Mouse (Mus musculus): Measurements from ENCODE around the gene Myo18b. TPM values are rescaled to one million over a fixed set of nuclear protein-coding genes. Genes with fewer than 3 reads are reported as not detected.

Gene Myo18b
- polyA plus RNA-seq, 1 experiment = not detected

GRCm38 (mm10) chr5:112687100-112687818 is 208.9 kb downstream of the Myo18b start:
- Histone ChIP-seq H3ac (ENCODE audit: control insufficient read depth, insufficient read length, low read depth) (no peak overlapping the region), H3K4me3 (ENCODE audit: insufficient read depth, poor library complexity, severe bottlenecking) (no peak overlapping the region), H3K36me3 (ENCODE audit: control insufficient read depth, insufficient read depth) (no peaks in the 10 kb centered on the region), H3K27me3 (ENCODE audit: control insufficient read depth, insufficient read depth, insufficient read length) (no peaks in the 10 kb centered on the region), H3K79me3 (ENCODE audit: low read depth) (no peaks in the 10 kb centered on the region), H3K79me2 (ENCODE audit: control insufficient read depth, insufficient read depth) (no peaks in the 10 kb centered on the region)
- TF ChIP-seq MYOG (IDR thresholded peaks at IDR 0.05; ENCODE audit: control insufficient read depth, extremely low read depth, insufficient read length) (no peak), MYOD1 (IDR thresholded peaks at IDR 0.05; ENCODE audit: control insufficient read depth, insufficient read length, low read depth) (no peak), USF1 (IDR thresholded peaks at IDR 0.05; ENCODE audit: low read depth) (no peak), CEBPB (IDR thresholded peaks at IDR 0.05; ENCODE audit: low read depth) (no peak), FOSL1 (IDR thresholded peaks at IDR 0.05; ENCODE audit: insufficient read depth, low read length, poor library complexity, severe bottlenecking) (no peak), CTCF (IDR thresholded peaks at IDR 0.05; ENCODE audit: control insufficient read depth, insufficient read depth, insufficient read length) (no peak), MAX (IDR thresholded peaks at IDR 0.05) (no peak)

DNA sequence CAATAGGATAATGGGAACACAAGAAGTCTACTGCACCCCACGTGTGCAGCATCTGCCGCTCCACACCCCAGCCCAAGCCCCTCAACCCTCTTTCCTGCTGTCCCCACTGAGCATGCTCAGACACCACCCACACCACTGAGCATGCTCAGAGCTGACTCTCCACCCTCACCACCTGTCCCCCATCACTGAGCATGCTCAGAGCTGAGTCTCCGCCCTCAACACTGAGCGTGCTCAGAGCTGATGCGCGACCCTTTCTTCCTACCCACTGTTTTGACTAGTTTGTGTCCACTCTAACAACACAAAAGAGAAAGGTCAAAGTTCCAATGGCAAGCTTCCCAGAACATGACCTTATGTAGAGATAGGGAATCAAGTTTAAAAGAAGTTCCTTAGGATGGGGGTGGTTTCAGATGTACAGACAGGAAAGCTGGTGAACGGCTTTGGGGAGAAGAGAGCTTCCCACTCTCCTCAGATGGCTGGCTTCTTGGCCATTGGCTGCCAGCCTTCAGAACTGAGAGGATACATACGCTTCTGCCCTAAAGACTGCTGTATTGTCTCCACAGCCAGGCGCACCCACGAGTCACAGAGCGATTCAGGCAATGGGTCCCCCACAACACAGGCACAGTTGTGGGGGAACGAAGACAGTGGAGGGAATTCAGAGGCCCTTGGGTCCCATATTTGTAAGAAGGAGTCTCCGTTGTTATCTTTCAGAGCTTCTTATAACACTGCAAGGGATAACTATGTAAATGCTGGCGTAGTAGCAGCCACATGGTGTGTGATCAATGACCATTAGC is 209.7 kb downstream of the Myo18b start:
- H3K4me3 ChIP-seq (ENCODE audit: insufficient read depth, poor library complexity, severe bottlenecking) = no peak overlapping the region
- no peaks in the 10 kb centered on the region for H3K27me3 ChIP-seq (ENCODE audit: control insufficient read depth, insufficient read depth, insufficient read length)
- TF ChIP-seq USF1 (IDR thresholded peaks at IDR 0.05; ENCODE audit: low read depth) (no peak), MYOD1 (IDR thresholded peaks at IDR 0.05; ENCODE audit: control insufficient read depth, insufficient read length, low read depth) (no peak), CTCF (IDR thresholded peaks at IDR 0.05; ENCODE audit: control insufficient read depth, insufficient read depth, insufficient read length) (no peak), MAX (IDR thresholded peaks at IDR 0.05) (no peak)
- no peaks in the 10 kb centered on the region for H3K36me3 ChIP-seq (ENCODE audit: control insufficient read depth, insufficient read depth)
- H3K79me3 ChIP-seq (ENCODE audit: low read depth) = no peaks in the 10 kb centered on the region
- H3K79me2 ChIP-seq (ENCODE audit: control insufficient read depth, insufficient read depth) = no peaks in the 10 kb centered on the region
- H3ac ChIP-seq (ENCODE audit: control insufficient read depth, insufficient read length, low read depth) = no peak overlapping the region

DNA sequence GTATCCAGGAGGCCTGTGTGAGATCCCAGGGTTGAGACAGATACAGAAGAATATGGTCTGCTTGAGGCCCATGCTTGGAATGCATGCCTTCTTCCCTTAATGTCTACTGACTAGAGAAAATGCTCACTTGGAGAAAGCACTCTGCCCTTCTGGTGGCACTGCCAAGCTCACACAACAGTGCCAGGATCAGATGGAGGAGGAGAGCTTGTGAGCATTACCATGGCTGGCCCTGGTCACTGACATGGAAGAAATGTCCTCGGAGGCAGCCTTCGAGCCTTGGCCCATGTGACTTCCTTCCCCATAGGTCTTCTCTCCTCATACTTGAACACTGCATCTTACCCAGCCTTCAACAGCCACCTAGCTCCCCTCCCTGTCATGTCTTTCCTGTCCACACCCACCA is 216.9 kb downstream of the Myo18b start:
- Histone ChIP-seq H3K36me3 (ENCODE audit: control insufficient read depth, insufficient read depth) (no peaks in the 10 kb centered on the region), H3K79me2 (ENCODE audit: control insufficient read depth, insufficient read depth) (no peaks in the 10 kb centered on the region), H3ac (ENCODE audit: control insufficient read depth, insufficient read length, low read depth) (no peak overlapping the region), H3K4me3 (ENCODE audit: insufficient read depth, poor library complexity, severe bottlenecking) (no peak overlapping the region), H3K27me3 (ENCODE audit: control insufficient read depth, insufficient read depth, insufficient read length) (no peaks in the 10 kb centered on the region), H3K79me3 (ENCODE audit: low read depth) (no peaks in the 10 kb centered on the region)
- TF ChIP-seq USF1 (IDR thresholded peaks at IDR 0.05; ENCODE audit: low read depth) (no peak), CEBPB (IDR thresholded peaks at IDR 0.05; ENCODE audit: low read depth) (no peak), CTCF (IDR thresholded peaks at IDR 0.05; ENCODE audit: control insufficient read depth, insufficient read depth, insufficient read length) (no peak), MAX (IDR thresholded peaks at IDR 0.05) (no peak), FOSL1 (IDR thresholded peaks at IDR 0.05; ENCODE audit: insufficient read depth, low read length, poor library complexity, severe bottlenecking) (no peak), MYOG (IDR thresholded peaks at IDR 0.05; ENCODE audit: control insufficient read depth, extremely low read depth, insufficient read length) (no peak), MYOD1 (IDR thresholded peaks at IDR 0.05; ENCODE audit: control insufficient read depth, insufficient read length, low read depth) (no peak)

DNA sequence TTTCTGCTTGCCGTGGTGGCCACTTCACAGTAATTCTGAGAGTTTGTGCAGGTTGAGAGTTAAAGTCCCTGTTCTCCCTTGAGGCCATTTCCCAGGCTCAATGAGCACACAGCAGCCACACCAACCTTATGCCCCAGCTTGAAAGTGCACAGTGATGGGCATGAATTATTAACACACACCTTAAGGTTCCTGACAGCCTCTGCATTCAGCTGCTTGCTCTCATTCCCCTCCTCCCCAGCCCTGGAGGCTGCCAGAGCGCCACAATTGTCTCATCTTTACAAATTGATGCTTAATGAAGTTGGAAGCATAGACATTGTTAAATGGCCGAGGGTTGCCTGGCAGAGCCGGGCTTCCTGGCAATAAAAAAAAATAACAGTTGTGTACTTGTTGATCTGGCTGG is 218.0 kb downstream of the Myo18b start:
- Histone ChIP-seq H3ac (ENCODE audit: control insufficient read depth, insufficient read length, low read depth) (no peak overlapping the region), H3K27me3 (ENCODE audit: control insufficient read depth, insufficient read depth, insufficient read length) (no peaks in the 10 kb centered on the region), H3K79me3 (ENCODE audit: low read depth) (no peaks in the 10 kb centered on the region), H3K4me3 (ENCODE audit: insufficient read depth, poor library complexity, severe bottlenecking) (no peak overlapping the region), H3K36me3 (ENCODE audit: control insufficient read depth, insufficient read depth) (no peaks in the 10 kb centered on the region), H3K79me2 (ENCODE audit: control insufficient read depth, insufficient read depth) (no peaks in the 10 kb centered on the region)
- TF ChIP-seq MYOG (IDR thresholded peaks at IDR 0.05; ENCODE audit: control insufficient read depth, extremely low read depth, insufficient read length) (no peak), CTCF (IDR thresholded peaks at IDR 0.05; ENCODE audit: control insufficient read depth, insufficient read depth, insufficient read length) (no peak), MAX (IDR thresholded peaks at IDR 0.05) (no peak), CEBPB (IDR thresholded peaks at IDR 0.05; ENCODE audit: low read depth) (no peak), MYOD1 (IDR thresholded peaks at IDR 0.05; ENCODE audit: control insufficient read depth, insufficient read length, low read depth) (no peak), USF1 (IDR thresholded peaks at IDR 0.05; ENCODE audit: low read depth) (no peak), FOSL1 (IDR thresholded peaks at IDR 0.05; ENCODE audit: insufficient read depth, low read length, poor library complexity, severe bottlenecking) (no peak)

- Histone ChIP-seq H3K79me3 (ENCODE audit: low read depth) (no peaks in the 10 kb centered on the region), H3K4me3 (ENCODE audit: insufficient read depth, poor library complexity, severe bottlenecking) (no peak overlapping the region), H3K36me3 (ENCODE audit: control insufficient read depth, insufficient read depth) (no peaks in the 10 kb centered on the region), H3K27me3 (ENCODE audit: control insufficient read depth, insufficient read depth, insufficient read length) (no peaks in the 10 kb centered on the region), H3ac (ENCODE audit: control insufficient read depth, insufficient read length, low read depth) (no peak overlapping the region), H3K79me2 (ENCODE audit: control insufficient read depth, insufficient read depth) (no peaks in the 10 kb centered on the region)
- TF ChIP-seq FOSL1 (IDR thresholded peaks at IDR 0.05; ENCODE audit: insufficient read depth, low read length, poor library complexity, severe bottlenecking) (no peak), MYOG (IDR thresholded peaks at IDR 0.05; ENCODE audit: control insufficient read depth, extremely low read depth, insufficient read length) (no peak), MAX (IDR thresholded peaks at IDR 0.05) (no peak), USF1 (IDR thresholded peaks at IDR 0.05; ENCODE audit: low read depth) (no peak), CEBPB (IDR thresholded peaks at IDR 0.05; ENCODE audit: low read depth) (no peak), MYOD1 (IDR thresholded peaks at IDR 0.05; ENCODE audit: control insufficient read depth, insufficient read length, low read depth) (no peak), CTCF (IDR thresholded peaks at IDR 0.05; ENCODE audit: control insufficient read depth, insufficient read depth, insufficient read length) (no peak)
Observed at GRCm38 (mm10) chr5:112674806-112675205, 221.4 kb downstream of the Myo18b start.
